Mouse (Mus musculus) lung, postnatal 0 days (tissue): ENCODE measurements around the gene Nfil3.

ENCODE experiments used
- CTCF ChIP-seq: IDR thresholded peaks from 2 replicates; pipeline ENCODE4 v1.5.1; 2016; ENCODE audit warnings: antibody characterized with exemption, mild to moderate bottlenecking
- EP300 ChIP-seq: IDR thresholded peaks from 2 replicates; pipeline ENCODE4 v1.6.1; 2016; ENCODE audit warnings: antibody characterized with exemption, mild to moderate bottlenecking, control low read depth

DNA sequence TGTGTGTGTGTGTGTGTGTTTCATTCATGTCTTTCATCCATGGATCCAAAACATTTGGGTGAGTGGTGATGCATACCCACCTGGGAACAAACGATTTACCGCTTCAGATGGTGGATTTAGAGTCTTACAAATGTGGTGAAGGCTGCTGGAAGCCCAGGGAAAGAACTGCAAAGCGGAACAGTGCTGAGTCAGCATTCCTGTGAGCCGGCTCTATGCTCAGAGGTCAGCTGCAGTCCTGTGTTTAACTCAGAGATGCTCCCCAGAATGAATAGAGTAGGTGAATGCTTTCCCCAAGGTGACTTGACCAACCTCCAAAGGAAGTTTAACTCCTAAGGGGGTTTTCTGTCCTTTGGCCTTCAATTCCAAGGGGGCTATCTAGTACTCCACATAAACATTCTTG is 33.3 kb downstream of the Nfil3 start:
- TF ChIP-seq CTCF (no peak), EP300 (no peak)
